Mouse (Mus musculus) CD4-positive naive resting alpha-beta T cell, adult 76 days (primary cell): ENCODE data around the gene Mlxipl. TPM values are rescaled to one million over a fixed set of nuclear protein-coding genes. Genes with fewer than 3 reads are reported as not detected.

ENCODE experiments used
- total RNA-seq: library from RNA; stranded (reverse); gene quantifications from one replicate; pipeline ENCODE4 v1.2.4, GENCODE M21; 2023

Mlxipl gene
- total RNA-seq, result not detected

GRCm38 (mm10) chr5:135089653-135090052 lies at the start of gene Mlxipl:
Mlxipl (plus strand) TSS chr5:135089890.

GRCm38 (mm10) chr5:135063629-135064381 lies 25.9 kb upstream of the Mlxipl start, which contains the start of gene Dnajc30:
Dnajc30 (plus strand) TSS chr5:135064202.

GRCm38 (mm10) chr5:135064909-135065446 lies 24.7 kb upstream of the Mlxipl start, which contains the start of gene Bud23:
Bud23 (minus strand) TSS chr5:135064959.

GRCm38 (mm10) chr5:135077564-135078481 lies 11.9 kb upstream of the Mlxipl start, which contains the start of gene Vps37d:
Vps37d (minus strand) TSS chr5:135078266.

GRCm38 (mm10) chr5:135149053-135149819 lies 59.5 kb downstream of the Mlxipl start, which contains the start of gene Tbl2:
Tbl2 (plus strand) TSS chr5:135149657.

GRCm38 (mm10) chr5:135168063-135169062 lies 78.7 kb downstream of the Mlxipl start, which contains the start of gene Bcl7b:
Bcl7b (plus strand) TSS chr5:135168283.

GRCm38 (mm10) chr5:135186621-135187348 lies 97.1 kb downstream of the Mlxipl start, which contains the start of gene Baz1b:
Baz1b (plus strand) TSS chr5:135187264.

Other genes starting within 250 kb of the Mlxipl start
- gene Tmem270, start 183.2 kb upstream of the Mlxipl start, total RNA-seq, result not detected
- gene Cldn13, start 174.4 kb upstream of the Mlxipl start, total RNA-seq, result not detected
- gene Mettl27, start 157.5 kb upstream of the Mlxipl start, total RNA-seq, result 13.4 TPM
- gene Cldn4, start 143.0 kb upstream of the Mlxipl start, total RNA-seq, result not detected
- gene Cldn3, start 103.7 kb upstream of the Mlxipl start, total RNA-seq, result not detected
- 51.4 TPM for gene Abhd11, start 80.7 kb upstream of the Mlxipl start, total RNA-seq
- 45.3 TPM for gene Stx1a, start 66.4 kb upstream of the Mlxipl start, total RNA-seq
- 17.9 TPM for gene Dnajc30, start 25.7 kb upstream of the Mlxipl start, total RNA-seq
- 87.1 TPM for gene Bud23, start 24.9 kb upstream of the Mlxipl start, total RNA-seq
- not detected for gene Vps37d, start 11.6 kb upstream of the Mlxipl start, total RNA-seq
- gene Tbl2, start 59.8 kb downstream of the Mlxipl start, total RNA-seq, result 10.0 TPM
- 79.5 TPM for gene Bcl7b, start 78.4 kb downstream of the Mlxipl start, total RNA-seq
- gene Baz1b, start 97.4 kb downstream of the Mlxipl start, total RNA-seq, result 89.3 TPM
- not detected for gene Fzd9, start 161.3 kb downstream of the Mlxipl start, total RNA-seq